Mouse (Mus musculus) adrenal gland (tissue): ENCODE results near the gene Cox6b2.

Experiments
- intact Hi-C: fragments of 180-260 bp; cut with DNase I; formaldehyde crosslinking; loops from one replicate; pipeline ENCODE4 v1.15.1; 2025

The Cox6b2 gene

DNA sequence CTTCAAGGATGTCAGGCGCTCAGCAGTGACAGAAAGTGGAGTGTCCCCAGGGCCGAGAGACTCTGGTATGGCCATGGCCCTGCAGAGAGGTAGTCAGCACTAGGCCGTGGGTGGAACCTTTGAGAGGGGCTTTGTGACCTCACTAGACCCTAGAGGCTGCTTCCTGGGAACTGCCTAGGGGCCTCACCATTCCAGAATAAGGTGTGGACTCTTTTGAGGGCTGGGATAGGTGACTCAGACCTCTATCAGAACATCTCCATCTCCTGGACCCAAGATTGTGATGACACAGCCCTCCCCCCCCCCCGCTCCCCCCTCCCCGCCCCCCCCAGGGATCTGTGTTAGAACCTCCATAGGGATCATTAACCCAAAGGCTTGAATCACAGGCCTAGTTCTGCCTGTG is 18.3 kb upstream of the Cox6b2 start, which contains the start of gene Fam71e2:
TSS of gene Fam71e2 (minus strand) at position 101 of the 400 bp plus-strand sequence.
- intact Hi-C loops = no loop called here

DNA sequence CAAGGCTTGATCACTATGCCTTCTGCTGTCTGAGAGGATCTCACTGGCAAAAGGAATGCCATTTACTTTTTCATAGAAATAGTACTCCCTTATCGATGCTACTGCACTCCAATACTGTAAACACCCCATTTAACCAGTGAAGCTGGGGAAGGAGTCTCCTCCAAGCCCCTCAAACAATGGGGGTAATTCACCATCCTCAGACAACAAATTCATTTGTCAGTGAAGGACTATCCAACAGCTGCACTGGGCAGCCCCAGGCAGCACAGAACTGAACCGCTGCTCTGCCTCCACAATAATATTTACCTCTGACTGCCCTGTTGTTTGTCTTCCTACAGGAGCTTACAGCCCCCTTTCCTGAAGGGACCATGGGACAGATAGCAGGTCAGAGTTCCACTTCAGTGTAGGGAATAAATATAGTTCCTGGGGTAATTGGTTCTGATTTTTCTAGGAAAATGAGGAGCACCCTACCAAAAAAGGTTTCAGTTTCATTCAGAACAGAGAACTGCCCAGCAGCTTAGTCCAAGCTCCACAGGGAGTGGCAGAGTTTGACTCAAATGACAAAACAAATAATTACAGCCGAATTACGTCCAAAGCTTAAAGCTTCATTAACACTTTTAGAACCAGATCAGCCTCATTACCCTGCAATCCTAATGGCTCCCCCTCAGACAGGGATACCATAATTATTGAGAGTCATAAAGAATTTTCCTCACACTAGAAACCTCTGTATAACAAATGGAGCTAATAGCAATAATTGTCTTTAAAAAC is 12.2 kb upstream of the Cox6b2 start:
- intact Hi-C loops = no loop called here

DNA sequence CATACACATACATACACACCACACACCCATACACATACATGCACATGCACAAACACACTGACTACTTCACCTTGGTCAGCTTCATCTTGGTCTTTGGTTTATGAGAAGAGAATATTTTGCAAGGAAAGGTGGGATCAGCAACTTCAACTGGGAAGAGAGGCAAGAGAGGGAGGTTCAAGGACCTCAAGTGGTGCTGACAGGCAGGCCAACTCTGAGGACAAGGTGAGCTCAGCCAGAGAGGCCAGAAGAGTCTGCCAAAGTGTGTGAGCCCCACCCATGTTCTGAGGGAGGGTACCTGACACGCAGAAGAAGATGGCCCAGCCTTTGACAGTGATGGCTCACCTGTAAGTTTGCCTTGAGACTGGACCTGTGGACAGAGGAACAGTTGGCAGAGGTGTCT is 6.8 kb upstream of the Cox6b2 start:
- intact Hi-C loops = no loop called here

DNA sequence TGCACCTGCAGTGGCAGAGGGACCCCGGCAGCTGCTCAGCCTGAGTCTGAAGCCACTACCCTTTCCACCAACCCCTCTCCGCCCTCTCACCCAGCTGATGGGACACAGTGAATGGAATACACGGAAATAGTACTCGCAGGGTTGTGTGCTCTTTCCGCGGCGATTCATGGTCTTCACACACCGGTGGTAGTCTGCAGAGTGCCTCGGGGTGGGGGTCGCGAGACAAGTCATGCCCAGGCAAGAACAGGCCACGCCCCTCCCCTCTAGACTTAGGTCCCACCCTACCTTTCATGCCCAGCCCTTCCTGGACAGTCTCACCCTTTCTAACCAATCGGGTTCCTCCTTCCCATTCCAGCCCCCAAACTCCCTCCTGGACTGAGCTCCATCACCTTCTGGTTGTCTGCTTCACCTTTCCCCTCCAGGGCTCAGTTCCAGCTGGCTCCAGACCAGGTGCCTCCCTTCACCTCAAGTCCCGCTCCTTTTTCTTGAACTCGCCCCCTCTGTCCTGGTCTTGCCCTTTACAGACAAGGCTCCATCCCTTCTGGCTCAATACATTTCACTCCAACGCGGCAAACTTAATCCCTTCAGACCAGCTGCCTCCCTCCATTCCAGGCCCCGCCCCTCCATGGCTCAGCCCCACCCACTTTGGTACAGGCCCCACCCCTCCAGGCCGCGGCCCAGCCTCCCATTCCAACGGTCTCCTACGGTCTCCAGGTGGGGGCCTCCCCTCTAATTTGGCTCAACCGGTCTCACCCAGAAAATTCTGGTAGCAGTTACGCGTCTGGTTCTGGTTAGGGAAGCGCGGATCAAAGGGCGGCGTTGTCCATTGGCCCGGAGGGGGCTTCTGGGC is 698 bp downstream of the Cox6b2 start:
- intact Hi-C loops = no loop called here

DNA sequence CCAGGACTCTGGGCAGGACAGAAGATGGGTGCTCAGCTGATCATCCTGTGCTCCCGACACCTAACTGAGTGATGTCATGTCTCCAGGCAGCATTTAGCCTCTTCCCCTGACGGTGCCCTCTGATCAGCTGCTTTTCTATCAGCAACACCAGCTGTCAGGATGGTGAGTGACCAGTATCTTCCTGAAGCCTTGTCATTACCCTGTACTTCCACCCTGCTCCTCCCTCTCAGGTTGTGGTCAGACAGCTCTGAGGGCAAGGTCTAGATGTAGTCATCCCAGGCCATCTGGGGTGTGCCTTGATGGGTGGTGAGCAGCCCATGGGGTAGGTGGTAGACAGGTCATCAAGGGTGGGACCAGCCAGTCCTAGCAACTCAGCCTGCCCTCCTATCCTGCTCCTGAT is 3.7 kb downstream of the Cox6b2 start:
- intact Hi-C loops = no loop called here

DNA sequence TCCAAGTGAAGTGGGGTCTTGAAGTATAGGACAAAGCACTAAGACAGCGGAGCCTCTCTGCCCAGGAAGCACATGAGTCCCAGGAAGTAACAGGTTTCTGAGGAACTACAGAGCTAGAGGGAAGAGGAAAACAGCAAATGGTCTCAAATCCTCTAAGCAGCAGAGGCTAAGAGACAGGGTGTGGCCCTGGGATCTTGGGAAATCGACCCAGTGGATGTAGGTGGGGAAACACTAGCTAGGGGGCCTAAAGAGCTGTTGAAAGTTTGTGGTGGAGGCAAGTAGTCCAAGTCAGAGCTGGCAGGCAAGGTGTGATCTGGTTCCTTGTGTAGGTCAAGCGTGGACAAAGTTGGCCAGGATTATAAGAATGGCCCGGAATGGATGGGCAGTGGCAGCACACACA is 4.6 kb downstream of the Cox6b2 start:
- intact Hi-C loops = no loop called here

DNA sequence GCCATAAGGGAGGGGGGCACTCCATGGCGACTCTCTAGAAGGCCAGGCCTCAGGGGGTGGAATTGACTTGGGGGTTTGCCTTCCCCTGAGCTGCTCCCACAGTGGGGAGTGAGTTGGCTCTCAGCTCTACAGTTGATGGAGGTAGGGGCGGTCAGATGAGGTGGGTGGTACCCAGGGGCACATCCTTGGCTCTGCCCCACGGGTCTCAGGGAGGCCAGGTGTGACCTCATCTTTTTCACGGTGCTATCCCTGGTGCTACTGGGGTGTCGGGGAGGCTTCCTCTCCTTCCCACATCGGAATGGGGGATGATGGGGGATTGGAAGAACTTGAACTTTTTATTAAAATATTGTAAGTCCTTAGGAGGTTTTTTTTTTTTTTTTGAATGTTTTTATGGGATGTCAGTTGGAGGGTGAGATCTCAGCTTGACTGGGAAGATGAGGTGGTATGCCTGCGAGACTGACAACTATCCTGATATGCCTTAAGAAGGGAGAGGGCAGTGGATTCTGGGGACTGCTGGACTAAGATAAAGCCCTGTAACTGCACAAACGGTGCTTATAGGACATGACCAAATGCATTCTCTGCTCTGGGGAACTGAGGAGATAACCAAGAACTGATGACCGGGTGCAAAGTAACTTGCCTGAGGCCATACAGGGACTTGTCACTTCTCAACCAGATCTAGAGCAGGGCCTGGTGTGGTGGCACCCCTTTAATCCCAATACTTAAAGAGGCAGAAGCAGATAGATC is 5.6 kb downstream of the Cox6b2 start:
- intact Hi-C loops = no loop called here

DNA sequence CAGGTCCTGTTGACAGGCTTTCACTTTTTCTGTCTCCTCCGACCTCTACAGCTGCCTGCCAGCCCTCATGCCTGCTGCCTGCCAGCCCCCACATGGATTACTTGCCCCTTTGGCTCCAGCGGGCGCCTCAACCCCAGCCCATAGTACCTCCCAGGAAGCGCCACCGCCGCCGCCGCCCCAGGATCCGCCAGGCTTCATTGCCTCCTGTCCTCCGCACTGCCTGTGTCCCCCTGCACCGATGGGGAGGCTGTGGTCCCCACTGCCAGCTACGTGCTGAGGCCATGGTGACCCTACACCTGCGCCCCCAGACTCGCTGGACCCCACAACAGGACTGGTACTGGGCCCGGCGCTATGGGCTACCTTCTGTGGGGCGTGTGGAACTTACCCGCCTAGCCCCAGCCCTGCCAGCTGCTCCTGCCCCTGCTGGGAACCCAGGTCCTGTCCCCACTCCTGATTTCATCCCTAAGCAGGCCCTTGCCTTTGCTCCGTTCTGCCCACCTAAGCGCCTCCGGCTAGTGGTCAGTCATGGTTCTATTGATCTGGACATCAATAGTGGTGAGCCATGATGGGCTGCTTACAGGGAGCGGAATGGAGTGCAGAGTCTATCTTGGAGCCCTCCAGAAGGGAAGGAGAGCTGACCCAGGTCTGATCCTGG is 6.4 kb downstream of the Cox6b2 start:
- intact Hi-C loops = no loop called here

DNA sequence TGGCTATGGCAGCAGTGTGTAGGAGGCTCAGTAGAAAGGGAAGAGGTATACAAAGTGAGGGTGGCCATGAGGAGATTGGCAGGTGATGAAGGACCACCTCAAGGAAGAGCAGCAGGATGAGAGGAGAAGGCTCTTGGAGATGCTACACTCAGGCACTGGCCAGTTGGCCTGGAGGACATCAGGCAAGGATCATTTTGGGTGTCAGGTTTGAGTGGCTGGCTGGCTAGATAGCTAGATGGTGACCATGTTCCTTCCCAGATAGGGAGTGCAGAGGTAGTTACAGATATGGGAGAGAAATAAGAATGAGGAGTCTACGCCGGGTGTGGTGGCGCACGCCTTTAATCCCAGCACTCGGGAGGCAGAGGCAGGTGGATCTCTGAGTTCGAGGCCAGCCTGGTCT is 8.0 kb downstream of the Cox6b2 start:
- intact Hi-C loops = loop anchor here (5.0 kb wide), 1 partner anchor 42 kb away; the partner anchor contains the start of gene Tmem238

DNA sequence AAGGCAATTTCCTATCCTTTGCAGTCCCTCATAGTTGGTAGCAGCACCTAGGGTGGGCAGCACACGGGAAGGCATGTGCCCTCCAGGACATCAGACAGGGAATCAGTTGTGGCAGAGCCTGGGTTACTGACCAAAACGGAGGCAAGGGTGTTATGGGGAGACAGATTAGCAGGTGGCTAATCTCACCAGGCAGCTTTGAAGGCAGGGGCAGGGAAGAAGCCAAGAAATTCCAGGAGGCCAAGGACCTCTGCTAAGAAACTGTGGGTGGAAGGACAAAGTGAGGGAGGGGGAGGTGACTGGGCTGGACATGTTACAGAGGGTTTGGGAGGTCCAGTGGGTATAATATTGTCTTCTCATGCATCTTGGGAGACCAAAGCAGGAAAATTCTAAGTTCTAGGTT is 9.5 kb downstream of the Cox6b2 start:
- intact Hi-C loops = loop anchor here (5.0 kb wide), 1 partner anchor 44 kb away; the partner anchor contains the start of gene Tmem238

DNA sequence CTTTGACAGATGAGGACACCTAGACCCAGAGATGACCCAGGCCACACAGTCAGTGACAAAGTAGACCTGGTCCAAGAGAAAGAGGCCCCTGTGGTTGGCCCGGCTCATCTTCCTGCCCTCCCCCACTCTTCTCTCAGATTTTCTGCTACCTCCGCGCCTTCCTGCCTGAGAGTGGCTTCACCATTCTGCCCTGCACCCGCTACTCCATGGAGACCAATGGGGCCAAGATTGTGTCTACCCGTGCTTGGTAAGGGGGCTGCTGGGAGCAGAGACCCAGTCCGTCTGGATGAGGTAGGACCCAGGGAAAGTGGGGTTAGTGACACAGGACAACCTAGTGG is 10.4 kb downstream of the Cox6b2 start:
- intact Hi-C loops = loop anchor here (5.0 kb wide), 1 partner anchor 45 kb away; the partner anchor contains the start of gene Tmem238

DNA sequence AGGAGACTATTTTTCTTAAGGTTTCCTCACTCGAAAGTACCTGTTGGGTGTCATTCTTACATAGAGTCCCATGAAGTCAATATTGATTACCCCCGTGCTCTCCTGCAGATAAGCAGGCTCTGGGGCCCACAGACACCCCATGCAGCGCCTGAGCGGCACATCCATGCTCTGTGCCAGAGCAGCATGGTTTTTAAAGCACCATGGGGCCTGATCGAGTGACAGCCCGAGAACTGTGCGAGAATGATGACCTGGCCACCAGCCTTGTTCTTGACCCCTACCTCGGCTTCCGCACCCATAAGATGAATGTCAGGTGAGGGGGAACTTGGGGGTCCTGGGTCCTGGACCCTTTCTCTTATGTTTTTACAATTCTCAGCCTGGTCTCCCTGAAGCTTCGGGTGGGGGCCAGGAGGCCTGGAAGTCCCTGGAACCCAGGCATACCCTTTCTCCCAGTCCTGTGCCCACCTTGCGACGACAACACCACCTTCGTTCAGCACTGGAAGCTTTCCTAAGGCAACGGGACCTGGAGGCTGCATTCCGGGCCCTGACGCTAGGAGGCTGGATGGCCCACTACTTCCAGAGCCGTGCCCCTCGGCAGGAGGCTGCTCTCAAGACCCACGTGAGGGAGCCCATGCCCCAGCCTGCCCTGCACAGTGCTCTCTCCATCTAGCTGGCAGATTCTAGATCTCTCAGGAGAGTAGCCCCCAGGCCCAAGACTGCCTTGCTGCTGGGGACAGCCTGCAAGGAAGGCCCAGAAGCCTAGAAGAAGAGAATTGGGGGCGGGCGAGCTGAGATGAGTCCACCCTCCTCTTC is 11.0 kb downstream of the Cox6b2 start:
- intact Hi-C loops = loop anchor here (5.0 kb wide), 1 partner anchor 45 kb away; the partner anchor contains the start of gene Tmem238

DNA sequence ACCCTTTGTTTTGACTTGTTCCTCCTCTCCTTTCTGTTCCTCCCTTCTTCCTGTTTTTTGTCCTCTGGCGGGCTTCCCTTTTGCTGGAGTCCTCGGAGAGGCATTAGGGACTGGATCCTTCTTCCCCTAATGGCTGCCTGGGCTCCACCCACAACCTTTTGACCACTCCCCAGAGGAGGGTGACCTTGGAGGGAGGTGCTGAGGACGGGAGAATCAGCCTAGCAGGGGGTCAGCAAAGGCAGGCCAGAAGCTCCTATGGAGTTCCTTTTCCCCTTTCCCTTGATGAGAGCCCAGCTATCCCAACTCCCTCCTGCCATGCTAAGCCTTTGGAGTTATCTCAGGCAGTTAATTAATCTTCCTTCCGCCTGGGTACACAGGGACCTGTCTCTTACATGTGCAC is 11.7 kb downstream of the Cox6b2 start:
- intact Hi-C loops = loop anchor here (5.0 kb wide), 1 partner anchor 46 kb away; the partner anchor contains the start of gene Tmem238

DNA sequence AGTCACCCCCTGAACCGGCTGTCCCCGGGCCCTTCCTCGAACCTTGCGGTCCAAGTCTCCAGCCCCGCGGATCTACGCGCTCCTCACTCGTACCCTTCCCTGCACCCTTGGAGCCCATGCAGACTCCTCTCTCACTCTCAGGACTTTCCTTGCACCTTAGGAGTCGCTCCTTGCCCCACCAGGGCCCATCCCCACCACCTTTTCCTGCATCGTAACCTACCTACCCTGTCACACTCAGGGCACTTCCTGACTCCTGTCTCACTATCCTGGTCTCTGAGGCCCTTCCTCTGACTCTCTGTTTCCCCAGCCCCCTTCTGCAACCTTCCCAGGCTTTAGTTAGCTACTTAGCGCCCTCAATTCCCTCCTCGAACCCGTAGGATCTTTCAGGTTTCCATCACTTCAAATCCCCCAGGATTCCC is 12.6 kb downstream of the Cox6b2 start:
- intact Hi-C loops = loop anchor here (5.0 kb wide), 1 partner anchor 47 kb away; the partner anchor contains the start of gene Tmem238

DNA sequence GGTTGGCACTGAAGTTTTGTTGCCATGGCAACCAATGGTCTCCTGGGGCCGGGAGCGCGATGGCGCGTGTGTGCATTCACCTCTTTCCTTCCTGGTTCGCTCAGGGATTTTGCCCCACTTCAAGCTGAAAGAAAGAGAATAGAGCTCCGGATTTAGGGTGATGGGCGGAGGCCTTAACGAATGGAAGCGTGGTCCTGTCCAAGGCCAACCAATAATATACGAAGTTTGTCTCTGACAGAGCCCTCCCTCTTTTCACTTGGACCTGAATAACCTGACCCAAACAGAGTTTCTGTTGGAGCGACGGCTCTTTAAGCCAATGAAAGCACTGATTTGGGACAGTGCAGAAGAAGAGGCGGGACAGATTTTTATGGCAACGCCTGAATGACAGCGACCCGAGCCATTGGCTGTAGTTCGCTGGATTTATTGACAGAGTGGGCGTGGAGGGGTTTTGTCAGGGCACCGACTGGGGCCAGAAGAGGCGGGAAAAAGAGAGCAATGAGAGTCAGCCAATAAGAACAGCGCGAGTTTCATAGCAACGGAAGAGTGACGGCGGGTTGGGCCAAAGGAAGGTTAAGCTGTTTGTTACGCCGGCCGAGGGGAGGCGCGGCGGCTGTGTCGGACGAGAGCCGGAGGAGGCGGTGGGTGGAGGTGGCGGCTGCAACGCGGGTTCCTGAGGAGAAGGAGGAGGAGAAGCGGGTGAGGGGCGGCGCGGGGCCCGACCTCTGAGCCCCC is 13.2 kb downstream of the Cox6b2 start, which contains the start of gene Kmt5c:
TSS of gene Kmt5c (plus strand) at position 572 of the 732 bp plus-strand sequence.
- intact Hi-C loops = loop anchor here (5.0 kb wide), 1 partner anchor 48 kb away; the partner anchor contains the start of gene Tmem238

DNA sequence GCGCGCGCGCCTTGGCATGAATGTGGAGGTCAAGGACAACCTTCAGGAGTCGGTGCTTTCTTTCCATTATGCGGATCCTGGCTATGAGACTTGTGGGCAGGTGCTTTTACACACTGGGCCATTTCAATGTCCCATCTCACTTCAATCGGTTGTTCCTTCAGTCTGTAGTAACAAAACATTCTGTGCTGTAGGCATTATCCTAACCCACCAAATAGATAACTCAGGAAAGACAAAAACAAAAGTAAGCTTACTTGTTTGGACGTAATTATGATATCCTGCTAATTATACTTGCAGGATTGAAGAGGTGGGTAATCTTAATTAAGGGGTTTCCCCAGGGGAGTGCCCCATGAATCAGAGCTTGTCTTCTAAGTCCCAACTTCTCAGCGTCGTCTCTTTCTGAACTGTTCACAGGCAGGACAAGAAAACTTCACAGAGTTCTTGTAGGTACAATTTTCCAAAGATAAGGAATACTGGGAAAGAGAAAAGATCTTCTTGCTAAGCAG is 13.8 kb downstream of the Cox6b2 start:
- intact Hi-C loops = no loop called here

DNA sequence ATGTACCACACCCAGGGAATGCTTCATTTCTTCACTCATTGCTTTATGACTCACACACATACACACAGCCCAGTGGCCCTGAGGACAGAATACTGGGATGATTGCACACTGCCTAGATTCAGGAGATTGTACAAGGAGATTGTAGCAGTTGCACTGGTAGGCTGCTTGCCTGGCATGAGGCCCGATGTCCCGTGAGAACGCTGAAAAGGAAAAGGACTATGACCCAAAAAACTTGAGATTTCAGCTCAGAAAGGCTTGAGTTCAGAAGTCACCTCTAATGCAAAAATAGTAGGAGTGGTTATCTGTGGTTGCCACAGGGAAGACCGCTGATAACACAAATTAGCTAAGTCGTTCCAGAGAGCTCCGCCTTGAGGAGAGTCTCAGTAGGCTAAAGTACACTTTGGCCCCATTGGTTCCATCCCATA is 19.9 kb downstream of the Cox6b2 start:
- intact Hi-C loops = no loop called here

DNA sequence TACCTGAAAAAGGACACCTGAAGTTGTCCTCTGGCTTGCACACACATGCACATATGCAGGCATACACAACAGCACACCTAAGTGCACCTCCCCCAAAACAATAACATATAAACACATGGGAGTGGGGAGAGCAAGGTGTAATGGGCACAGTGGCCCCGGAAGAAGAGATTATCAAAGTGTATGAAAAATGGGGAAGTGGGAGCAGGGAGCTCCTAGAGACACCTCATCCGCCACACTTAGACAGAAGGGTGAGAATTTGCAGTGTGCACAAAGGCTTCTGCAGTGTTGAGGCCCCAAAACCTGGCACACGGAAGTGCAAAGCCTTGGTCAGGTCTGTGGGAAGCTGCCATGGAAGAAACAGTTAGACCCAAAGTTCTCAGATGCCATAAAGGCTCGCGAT is 21.8 kb downstream of the Cox6b2 start:
- intact Hi-C loops = no loop called here

DNA sequence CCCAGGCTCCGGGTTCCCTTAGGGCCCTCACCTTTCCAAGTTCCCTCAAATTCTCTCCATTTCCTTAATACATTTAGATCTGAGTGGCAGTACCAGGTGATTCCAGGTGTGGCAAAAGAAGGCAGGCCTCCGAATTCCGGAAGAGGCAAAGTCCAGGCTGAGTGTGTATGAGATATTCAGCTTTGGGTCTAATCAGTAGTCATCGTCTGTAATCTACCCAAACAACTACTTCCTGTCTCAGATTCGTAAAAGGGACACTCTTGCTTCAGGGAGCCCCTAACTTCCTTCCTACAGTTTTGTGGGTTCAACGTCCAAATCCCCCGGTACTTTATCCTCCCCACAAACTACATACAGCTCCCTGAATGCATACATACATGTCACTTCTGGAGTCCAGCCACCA is 27.7 kb downstream of the Cox6b2 start, which contains the start of gene Tmem150b:
TSS of gene Tmem150b (minus strand) at position 81 of the 400 bp plus-strand sequence.
- intact Hi-C loops = no loop called here
